Mouse (Mus musculus): ENCODE results near the gene Fbxo2. TPM values are rescaled to one million over a fixed set of nuclear protein-coding genes. Genes with fewer than 3 reads are reported as not detected.
"Not testable (repeated sequence)": the region's sequence is repeated elsewhere in the genome, so short reads cannot be mapped to it uniquely, and the experiment has no call there.

Fbxo2 gene
- 2.6 and 5.1 TPM in 2 replicates for polyA plus RNA-seq (2012; rRNA removed)

DNA sequence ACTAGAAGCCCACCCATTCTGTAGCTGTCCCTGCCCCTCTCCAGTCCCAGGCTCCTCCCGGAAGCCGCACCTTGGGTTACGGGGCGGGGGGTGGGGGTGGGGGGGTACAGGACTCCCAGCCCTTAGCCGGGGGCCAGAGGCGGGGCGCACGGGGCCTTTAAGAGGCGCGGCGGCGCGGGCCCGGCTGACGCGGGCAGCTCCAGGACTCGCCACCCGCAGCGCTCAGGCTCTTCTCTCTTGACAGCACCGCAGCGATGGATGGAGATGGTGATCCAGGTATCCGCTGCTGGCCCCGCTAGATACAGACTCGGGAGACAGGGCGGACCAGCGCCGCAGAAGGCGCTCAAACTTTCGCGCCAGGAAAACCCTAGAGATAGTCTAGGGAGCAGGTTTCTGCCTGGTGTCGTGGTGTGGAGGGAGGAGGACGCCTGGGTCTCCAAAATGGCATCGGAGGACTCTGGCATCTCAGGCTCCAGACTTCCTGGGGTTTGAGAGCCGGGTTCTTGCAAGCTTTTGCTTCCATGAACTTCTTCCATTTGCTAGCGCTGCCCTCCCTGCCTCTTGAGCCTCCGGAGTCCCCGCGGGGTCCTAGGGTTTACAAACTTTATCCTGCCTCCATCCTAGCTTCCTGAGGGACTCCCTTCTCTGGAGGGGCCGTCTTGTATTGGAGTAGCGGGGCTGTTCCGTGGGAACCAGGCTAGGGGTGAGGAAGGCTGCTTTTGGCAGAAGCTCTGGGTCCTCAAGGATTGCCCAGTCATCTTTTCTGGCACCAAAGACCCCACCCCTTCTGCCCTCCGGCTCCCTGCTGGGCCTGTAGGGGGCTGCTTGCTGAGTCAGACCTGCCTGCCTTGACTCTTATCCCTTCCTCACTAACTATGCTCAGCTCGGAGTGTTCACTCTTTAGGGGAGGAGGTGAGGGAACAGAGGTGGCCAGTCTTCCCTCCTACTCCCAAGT is at the start of gene Fbxo2, which contains the start of gene Fbxo44:
TSS of gene Fbxo2 (plus strand) at position 186 of the 955 bp plus-strand sequence.
TSS of gene Fbxo44 (minus strand) at position 47 of the 955 bp plus-strand sequence.
- DNase-seq (ENCODE audit: low read depth): no peak
- no peak for TF ChIP-seq POLR2A (IDR thresholded peaks at IDR 0.05; ENCODE audit: borderline replicate concordance, extremely low read depth, insufficient read depth, insufficient read length, poor library complexity, severe bottlenecking)
- TF ChIP-seq CTCF (IDR thresholded peaks at IDR 0.05; ENCODE audit: borderline replicate concordance, extremely low read depth, insufficient read depth, insufficient read length): no peak

GRCm38 (mm10) chr4:148112519-148112918 is 47.9 kb upstream of the Fbxo2 start:
- DNase-seq (ENCODE audit: low read depth): no peak
- TF ChIP-seq CTCF (IDR thresholded peaks at IDR 0.05; ENCODE audit: borderline replicate concordance, extremely low read depth, insufficient read depth, insufficient read length) (no peak), POLR2A (IDR thresholded peaks at IDR 0.05; ENCODE audit: borderline replicate concordance, extremely low read depth, insufficient read depth, insufficient read length, poor library complexity, severe bottlenecking) (no peak)

DNA sequence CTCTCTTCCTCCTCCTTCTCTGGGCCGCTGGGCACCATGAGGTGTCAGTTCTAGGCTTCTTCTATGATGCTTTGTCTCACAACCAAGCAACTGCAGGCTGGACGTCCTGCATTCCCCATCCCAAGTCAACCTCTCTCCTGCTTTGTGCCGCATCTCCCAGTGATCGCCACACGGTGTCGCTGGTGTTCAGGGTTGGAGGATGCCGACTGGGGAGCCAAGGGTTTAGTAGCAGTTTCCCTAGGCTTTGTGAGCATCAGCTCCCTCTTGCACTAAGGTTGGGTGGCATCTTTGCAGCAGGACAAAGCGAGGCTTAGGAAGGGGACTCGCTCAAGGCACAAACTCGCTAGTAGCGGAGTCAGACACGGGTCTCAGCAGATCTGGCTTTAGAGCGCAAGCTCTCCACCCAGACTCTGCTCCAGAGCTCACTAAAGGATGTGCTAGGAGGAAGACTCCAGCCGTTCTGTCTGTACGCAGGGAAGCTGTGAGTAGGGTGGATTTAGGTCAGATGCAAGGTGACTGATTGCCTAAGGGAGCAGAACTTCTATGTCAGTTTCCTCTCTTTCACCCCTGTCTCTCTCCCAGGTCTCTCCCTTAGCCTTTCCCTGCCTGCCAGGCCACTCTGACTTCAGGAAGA is 45.5 kb upstream of the Fbxo2 start:
- TF ChIP-seq CTCF (IDR thresholded peaks at IDR 0.05; ENCODE audit: borderline replicate concordance, extremely low read depth, insufficient read depth, insufficient read length): peak; percentile 97
- TF ChIP-seq POLR2A (IDR thresholded peaks at IDR 0.05; ENCODE audit: borderline replicate concordance, extremely low read depth, insufficient read depth, insufficient read length, poor library complexity, severe bottlenecking): no peak

DNA sequence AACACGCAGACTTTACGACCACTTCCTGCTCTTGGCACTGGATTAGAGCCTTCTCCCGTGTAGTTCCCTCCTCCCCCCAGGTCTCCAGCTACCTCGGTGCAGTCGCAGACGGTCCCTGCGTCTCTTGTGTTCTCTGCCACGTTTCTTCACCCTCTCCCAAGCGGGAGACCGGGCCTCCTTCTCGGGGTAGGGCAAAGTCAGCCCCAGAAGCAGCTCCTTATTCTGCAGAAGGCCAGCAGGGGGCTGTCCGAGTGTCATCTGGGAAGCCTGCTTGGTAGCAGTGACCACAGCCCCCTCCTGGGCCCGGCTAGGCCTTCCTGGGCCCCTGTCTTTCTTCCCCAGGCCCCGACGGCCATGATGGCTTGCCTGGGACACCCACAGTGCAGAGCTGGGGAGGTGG is 45.0 kb upstream of the Fbxo2 start:
- TF ChIP-seq CTCF (IDR thresholded peaks at IDR 0.05; ENCODE audit: borderline replicate concordance, extremely low read depth, insufficient read depth, insufficient read length) (peak; percentile 55), POLR2A (IDR thresholded peaks at IDR 0.05; ENCODE audit: borderline replicate concordance, extremely low read depth, insufficient read depth, insufficient read length, poor library complexity, severe bottlenecking) (no peak)
- peak; percentile 35 for DNase-seq (ENCODE audit: low read depth)

More for the DNA sequence above, 45.5 kb upstream of the Fbxo2 start:
- DNase-seq (ENCODE audit: low read depth): peak; percentile 95

- DNase-seq (ENCODE audit: low read depth): peak; percentile 15
Observed at GRCm38 (mm10) chr4:148116657-148117056, 43.8 kb upstream of the Fbxo2 start.

DNA sequence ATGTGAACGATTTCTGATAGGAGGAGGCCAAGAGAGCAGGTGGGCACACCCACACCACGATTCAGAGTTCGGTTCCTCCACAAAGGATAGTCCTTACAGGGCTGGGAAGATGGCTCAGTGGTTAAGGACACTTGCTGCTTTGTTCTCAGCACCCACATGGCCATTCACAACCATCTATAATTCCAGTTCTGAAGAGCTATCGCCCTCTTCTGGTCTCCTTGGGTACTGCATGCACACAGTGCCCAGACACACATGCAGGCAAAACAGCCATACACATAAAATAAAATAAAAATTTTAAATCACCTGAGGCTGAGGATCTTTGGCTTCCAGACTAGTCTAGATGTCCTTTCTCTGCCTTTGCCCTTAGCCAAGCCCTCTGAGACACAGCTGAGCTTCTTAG is 43.0 kb upstream of the Fbxo2 start:
- DNase-seq (ENCODE audit: low read depth): no peak
- peak; percentile 27; the same call in 1 of the 2 replicates for TF ChIP-seq CTCF (IDR thresholded peaks at IDR 0.05; ENCODE audit: borderline replicate concordance, extremely low read depth, insufficient read depth, insufficient read length)
- no peak for TF ChIP-seq POLR2A (IDR thresholded peaks at IDR 0.05; ENCODE audit: borderline replicate concordance, extremely low read depth, insufficient read depth, insufficient read length, poor library complexity, severe bottlenecking)

More at GRCm38 (mm10) chr4:148116657-148117056, 43.8 kb upstream of the Fbxo2 start:
- TF ChIP-seq POLR2A (IDR thresholded peaks at IDR 0.05; ENCODE audit: borderline replicate concordance, extremely low read depth, insufficient read depth, insufficient read length, poor library complexity, severe bottlenecking) (no peak), CTCF (IDR thresholded peaks at IDR 0.05; ENCODE audit: borderline replicate concordance, extremely low read depth, insufficient read depth, insufficient read length) (peak; percentile 48; the same call in 1 of the 2 replicates)

- not testable (repeated sequence) for DNase-seq (ENCODE audit: low read depth)
Observed at GRCm38 (mm10) chr4:148119578-148119977, 40.8 kb upstream of the Fbxo2 start.

- TF ChIP-seq CTCF (IDR thresholded peaks at IDR 0.05; ENCODE audit: borderline replicate concordance, extremely low read depth, insufficient read depth, insufficient read length): no peak
- no peak for TF ChIP-seq POLR2A (IDR thresholded peaks at IDR 0.05; ENCODE audit: borderline replicate concordance, extremely low read depth, insufficient read depth, insufficient read length, poor library complexity, severe bottlenecking)
- peak; percentile 64 for DNase-seq (ENCODE audit: low read depth)
Observed at GRCm38 (mm10) chr4:148120555-148120954, 39.9 kb upstream of the Fbxo2 start.

- TF ChIP-seq CTCF (IDR thresholded peaks at IDR 0.05; ENCODE audit: borderline replicate concordance, extremely low read depth, insufficient read depth, insufficient read length) (no peak), POLR2A (IDR thresholded peaks at IDR 0.05; ENCODE audit: borderline replicate concordance, extremely low read depth, insufficient read depth, insufficient read length, poor library complexity, severe bottlenecking) (no peak)
- peak; percentile 96 for DNase-seq (ENCODE audit: low read depth)
Observed at GRCm38 (mm10) chr4:148121362-148121761, 39.1 kb upstream of the Fbxo2 start.

DNA sequence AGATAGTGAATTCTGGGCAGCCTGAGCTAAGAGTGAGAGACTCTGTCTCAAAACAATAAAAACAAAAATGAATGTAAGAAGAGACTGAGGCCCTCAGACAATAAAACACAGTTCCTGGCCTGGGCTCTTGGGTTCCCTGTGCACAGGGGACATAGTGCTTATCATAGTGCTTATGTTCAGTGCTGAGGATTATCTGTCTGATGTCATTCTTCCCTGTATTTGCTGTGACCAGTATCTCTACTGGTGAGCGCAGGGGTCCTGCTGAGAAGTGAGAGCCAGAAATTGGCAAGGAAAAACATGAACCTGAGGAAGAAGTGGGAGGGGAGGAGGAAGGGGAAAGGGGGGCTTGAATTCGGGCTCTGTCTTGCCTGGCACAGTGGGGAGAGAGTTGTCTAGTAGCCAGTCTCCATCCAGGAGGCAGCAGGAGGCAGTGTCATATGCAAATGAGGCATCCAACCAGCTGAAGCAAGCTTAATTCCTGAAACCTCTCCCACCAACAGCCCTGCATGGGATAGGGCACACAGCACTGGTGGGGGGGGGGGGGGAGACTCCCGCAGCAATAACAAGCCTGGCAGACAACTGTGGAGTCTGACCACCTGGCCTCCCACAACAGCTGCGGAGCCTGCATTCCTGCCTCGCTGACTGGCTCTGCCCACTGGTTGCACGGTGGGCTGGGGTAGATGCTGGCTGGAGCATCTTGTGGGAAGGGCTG is 38.3 kb upstream of the Fbxo2 start:
- peak; percentile 96 for DNase-seq (ENCODE audit: low read depth)
- TF ChIP-seq POLR2A (IDR thresholded peaks at IDR 0.05; ENCODE audit: borderline replicate concordance, extremely low read depth, insufficient read depth, insufficient read length, poor library complexity, severe bottlenecking): no peak

GRCm38 (mm10) chr4:148122694-148123066 is 37.7 kb upstream of the Fbxo2 start:
- no peak for DNase-seq (ENCODE audit: low read depth)
- TF ChIP-seq POLR2A (IDR thresholded peaks at IDR 0.05; ENCODE audit: borderline replicate concordance, extremely low read depth, insufficient read depth, insufficient read length, poor library complexity, severe bottlenecking) (no peak), CTCF (IDR thresholded peaks at IDR 0.05; ENCODE audit: borderline replicate concordance, extremely low read depth, insufficient read depth, insufficient read length) (no peak)

All from brain, embryonic 14.5 days (tissue).